Mouse (Mus musculus): ENCODE data around the gene Pim2.
A peak's percentile ranks its signal among the peaks of the same experiment; 100 is the strongest.

Pim2 gene

DNA sequence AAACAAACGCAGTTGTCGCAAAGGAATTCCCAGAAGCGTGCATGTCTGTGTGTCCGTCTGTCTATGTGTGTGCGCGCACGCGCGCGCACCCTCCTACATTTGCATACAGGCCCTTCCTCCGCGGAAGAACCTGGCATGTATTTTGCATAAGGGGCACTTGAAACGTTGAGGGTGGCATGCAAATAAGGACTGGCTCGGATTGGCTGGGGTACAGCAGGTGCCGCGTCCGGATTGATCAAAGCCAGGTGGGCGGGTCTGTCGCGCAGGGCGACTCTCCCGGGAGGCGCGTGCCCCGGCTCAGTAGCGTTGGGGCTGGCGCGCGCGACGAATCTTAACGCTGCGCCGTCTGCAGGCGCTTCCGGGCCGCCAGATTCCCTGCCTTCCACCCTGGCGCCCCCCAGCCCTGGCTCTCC lies at the start of gene Pim2:
TSS of gene Pim2 (plus strand) at position 256 of the 413 bp plus-strand sequence.
- DNase-seq (ENCODE audit: extremely low read depth, low read depth) = peak; percentile 97

DNA sequence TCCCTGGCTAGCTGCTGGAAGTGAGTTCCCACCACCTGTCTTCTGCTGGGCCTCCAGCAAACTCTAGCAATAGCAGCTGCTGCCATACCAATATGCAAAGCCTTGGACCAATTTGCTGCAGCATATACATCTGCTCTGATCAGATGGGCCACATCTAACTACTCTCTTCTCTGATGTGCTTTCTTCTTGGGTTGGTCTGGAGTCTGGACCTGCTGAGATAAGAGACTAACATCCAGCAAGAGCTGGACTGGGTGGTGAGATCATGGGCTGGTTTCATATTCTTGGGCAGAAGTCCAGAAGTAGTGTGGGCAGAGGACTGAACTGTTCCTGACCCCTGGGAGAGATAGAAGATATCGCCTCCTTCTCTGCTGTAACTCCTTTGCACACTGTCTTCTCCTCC lies 40.9 kb upstream of the Pim2 start:
- DNase-seq (ENCODE audit: extremely low read depth, low read depth) = peak; percentile 80

DNA sequence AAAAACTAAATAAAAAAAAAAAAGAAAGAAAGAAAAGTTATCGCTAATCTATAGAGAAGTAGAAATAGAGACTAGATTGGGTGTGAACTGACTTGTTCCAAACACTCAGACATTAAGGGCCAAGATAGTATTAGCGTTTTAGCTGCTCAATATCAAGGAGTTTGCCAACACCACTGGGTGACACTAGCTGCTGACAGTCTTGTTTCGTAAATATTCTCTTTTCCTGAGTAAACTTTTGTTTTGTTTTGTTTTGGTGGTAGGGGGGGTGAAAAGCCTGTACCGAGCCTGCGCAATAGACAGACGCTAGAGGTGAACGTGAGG lies 37.3 kb upstream of the Pim2 start:
- no peak for DNase-seq (ENCODE audit: extremely low read depth, low read depth)

DNA sequence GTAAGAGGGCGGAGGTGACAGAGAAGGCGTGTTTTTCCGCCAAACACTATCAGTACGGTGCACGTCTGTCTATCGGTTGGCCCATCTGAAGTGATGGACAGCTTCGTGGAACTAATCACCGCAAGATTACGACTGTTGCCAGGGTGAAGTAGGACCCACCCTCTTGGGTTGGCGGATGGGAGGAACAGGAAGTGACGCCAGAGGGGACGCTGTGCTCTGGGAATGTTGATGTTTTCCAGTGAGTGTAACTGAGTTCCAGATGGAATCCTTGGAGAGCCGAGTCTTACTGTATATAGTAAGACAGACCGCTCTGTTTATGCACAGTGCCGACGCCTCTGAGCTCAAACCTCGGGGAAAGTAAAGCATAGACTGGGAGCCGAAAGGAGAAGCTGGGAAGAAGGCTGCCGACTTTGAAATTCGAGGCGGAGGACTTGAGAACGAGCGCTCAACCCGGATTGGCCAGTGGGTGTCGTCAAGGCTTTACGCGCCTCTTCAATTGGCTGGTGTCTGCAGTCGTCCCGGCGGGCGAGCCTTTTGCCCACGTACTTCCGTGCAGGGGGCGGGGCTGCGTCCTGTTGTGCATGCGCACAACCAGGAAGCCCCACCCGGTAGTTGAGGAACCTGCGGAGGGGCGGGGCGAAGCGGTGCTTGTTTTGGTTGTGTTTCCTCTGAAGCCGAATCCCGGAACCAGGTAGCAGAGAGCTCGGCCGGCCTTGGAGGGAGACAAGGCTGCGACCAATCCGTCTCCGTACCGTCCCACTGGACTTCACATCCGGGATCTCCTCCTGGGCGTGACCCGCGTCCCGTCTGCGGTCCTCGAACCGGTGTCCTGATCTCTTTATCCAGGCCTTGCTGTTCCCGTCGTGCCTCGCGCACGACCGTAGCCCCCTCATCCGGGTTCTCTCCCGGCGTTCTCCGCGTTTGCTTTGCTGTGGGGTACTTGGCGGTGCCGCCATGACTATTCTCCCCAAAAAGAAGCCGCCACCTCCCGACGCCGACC lies 36.6 kb upstream of the Pim2 start, which contains the start of gene Otud5:
TSS of gene Otud5 (plus strand) at position 202 of the 1,000 bp plus-strand sequence.
- DNase-seq (ENCODE audit: extremely low read depth, low read depth) = peak; percentile 99

DNA sequence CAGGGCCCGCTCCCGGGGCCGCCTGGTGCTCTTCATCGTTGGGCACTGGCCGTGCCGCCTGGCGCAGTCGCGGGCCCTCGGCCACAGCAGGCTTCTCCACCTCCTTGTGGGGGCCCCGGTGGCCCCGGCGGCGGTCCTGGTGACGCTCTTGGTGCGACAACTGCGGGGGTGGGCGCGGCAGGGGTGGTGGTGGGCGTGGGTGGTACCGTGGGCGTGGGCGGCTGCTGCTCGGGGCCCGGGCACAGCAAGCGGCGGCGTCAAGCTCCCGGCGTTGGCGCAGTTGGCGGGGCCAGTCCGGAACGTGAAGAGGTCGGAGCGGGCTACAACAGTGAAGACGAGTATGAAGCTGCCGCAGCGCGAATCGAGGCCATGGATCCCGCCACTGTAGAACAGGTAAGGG lies 35.7 kb upstream of the Pim2 start:
- no peak for DNase-seq (ENCODE audit: extremely low read depth, low read depth)

DNA sequence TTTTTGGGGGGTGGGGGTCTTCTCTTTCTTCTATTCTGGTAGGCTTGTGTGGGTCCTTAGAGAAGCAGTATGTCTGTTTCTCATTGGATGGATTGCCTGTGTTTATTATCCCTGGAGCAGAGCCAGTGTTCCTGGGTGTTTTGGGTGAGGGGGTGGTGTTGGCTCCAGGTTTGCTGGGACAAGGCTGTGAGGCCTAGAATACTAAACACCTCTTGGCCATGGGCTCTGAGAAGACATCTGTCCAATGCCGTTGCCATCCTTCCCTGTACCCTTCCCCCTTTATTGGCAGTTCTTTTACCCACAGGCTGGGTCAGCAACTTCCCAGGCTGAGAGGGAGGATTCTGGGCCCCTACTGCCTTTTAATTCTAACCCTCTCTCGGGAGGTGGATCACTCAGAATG lies 30.2 kb upstream of the Pim2 start:
- no peak for DNase-seq (ENCODE audit: extremely low read depth, low read depth)

DNA sequence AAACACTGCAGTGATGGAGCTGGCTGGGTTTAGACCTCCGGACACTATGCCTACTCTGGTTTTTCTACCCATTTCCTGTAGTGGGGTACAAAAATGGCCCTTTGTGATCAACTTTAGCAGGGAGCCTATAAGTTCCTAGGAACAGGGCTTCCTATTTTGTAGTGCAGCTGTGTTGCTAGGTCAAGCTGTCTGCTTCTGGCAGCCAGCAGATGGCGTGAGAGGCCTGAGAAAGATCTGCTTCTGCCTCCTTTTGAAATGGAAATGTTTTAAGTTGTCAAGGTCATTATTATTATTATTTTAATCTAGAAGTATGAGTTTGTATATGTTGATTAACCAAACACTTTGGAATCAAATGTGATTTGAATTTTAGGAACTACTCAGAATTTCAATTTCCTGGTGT lies 23.5 kb upstream of the Pim2 start:
- no peak for DNase-seq (ENCODE audit: extremely low read depth, low read depth)

DNA sequence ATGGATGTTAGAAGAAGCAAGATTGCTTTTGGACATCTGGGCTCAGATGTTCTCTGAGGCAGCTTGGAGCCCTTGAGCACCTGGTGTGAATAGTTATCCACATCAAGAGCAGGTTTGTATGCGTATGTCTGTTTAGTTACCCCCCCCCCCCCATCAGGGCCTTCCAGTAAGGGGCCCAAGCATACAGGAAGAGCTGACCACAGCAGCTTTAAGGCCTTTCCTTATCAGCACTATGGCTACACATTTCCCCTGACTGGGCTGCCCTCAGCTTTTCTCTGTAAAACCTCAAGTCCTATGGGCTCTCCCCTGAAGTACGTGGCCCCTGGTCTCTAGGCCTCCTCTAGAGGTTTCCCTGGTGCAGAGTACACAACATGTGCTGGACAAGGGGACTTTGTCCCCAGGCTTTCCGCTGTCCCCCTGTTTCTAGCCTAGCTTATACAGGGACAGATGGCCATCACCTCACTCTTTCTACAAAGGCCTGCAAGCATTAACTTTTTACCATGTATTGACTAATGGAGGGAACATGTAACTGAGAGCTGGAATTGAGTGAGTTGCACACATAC lies 18.8 kb upstream of the Pim2 start:
- DNase-seq (ENCODE audit: extremely low read depth, low read depth) = no peak

DNA sequence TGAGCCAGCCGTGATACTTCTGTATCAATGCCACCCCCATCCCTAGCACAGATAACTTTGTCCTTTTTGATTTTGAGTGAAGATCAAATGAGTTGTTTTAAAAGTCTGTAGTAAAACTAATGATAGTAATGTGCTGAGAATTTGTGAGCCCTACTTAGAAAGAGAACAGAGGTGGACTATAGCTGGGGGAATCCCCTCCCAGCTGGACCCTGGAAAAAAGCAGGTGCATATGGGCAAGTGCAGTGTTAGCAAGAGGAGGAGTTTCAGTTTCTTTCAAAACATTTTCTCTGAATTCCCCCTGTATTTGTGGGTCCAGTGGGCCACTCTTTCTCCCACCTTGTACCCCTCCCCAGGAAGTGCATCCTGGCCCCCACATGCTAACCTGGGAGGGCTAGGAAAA lies 14.9 kb upstream of the Pim2 start:
- no peak for DNase-seq (ENCODE audit: extremely low read depth, low read depth)

DNA sequence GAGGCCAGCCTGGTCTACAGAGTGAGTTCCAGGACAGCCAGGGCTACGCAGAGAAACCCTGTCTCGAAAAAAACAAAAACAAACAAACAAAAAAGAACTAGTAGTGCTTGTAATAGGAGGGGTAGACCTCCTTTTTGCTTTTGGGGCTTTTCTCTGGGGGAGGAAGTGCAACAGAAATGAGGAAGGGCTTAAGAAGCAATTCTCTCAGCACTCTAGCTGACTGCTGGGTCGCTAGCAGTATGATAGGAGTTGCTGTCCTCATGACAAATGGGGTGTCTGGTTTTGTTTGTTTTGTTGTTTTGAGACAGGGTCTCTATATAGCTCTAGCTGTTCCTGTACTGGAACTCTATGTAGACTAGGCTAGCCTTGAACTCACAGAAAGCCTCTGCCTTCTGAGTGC lies 13.5 kb upstream of the Pim2 start:
- no peak for DNase-seq (ENCODE audit: extremely low read depth, low read depth)

DNA sequence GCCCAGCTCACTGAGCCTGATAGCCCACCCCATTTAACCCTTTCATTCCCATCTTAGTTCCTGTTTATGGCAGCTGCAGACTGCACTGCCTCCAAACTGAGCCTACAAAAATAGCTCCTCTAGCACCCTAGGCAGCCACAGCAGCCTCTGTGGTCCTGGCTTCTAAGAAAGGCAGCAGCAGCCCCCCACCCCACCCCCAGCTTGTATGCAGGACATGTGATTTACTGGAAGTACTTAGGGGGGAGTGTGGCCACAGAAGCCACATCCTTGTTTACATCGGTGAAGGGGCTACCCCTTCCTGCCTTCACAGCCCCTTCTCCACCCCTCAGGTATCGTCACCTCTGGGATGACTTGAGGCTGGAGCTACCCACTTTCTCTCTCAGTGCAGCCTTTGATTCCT lies 12.7 kb upstream of the Pim2 start:
- DNase-seq (ENCODE audit: extremely low read depth, low read depth) = no peak

DNA sequence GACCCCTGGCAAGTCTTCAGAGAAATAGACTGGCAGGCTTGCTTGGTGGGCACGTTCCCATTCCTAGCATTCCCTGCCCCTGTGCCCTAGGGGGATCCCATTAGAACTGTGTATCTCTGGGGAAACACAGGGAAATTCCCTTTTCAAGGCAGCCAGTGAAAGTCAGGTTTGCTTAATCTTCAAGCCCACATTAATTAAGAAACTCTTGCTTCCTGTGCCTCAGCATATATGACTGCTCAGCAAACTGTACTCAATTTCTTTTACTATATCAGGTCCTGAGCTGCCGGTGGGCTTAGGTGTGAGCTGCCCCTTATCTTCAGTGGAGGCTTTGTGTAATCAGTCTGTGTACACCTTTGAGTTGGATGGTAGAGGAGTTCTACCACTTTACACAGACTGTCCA lies 12.3 kb upstream of the Pim2 start:
- DNase-seq (ENCODE audit: extremely low read depth, low read depth) = no peak

DNA sequence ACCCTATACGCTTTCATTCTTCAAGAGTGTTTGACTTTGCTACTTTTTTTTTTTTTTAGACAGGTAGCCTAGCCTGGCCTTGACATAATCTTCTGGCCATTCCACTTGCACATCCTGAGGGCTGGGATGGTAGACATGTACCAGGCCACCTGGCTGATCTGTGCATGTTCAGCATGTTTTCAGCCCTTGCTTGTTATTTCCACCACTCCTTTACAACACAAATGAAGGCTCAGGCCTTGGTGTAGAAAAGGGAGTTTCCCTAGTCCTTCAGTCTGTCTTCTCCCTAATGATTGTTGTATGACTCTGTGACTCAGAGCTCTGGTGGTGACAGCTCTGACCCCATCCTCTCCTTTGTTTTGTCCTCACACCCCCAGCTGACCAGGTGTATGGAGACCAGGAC lies 10.9 kb upstream of the Pim2 start:
- no peak for DNase-seq (ENCODE audit: extremely low read depth, low read depth)

DNA sequence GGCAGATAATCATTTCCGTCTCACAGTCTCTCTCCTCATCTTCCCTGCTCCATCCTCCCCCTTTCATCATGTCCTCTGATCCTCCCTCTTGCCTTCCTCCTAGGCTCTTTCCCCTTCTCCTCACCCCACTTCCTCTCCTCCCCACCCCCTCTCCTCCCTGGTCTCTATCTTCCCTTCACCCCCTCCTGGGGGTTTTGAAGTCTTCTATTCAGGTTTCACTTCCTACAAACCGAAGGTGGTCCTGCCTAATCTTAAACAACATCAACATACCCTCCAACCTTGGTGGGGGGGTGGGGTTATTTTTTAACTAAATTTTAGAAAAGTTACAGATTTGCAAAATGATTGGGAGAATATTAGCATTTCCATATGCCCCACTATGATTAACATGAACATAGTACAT lies 9.6 kb upstream of the Pim2 start:
- DNase-seq (ENCODE audit: extremely low read depth, low read depth) = no peak

DNA sequence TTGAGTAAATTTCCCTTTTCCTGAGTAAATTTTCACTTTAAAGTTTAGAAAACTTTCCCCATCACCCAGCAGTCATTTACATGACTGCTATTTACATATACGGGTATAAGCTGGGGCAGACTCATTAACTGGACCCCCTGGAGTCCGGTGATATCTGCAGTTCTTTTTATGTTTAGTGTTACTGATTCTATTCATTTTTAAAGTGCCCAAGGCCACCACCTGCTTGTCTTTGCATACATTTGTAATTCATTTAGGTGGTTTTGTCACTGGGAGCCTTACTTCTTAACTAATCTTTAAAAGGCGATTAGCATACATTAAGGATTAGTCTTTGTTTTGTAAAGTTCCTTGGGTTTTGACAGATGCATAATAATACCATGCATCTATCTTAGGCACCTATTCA lies 8.2 kb upstream of the Pim2 start:
- no peak for DNase-seq (ENCODE audit: extremely low read depth, low read depth)

DNA sequence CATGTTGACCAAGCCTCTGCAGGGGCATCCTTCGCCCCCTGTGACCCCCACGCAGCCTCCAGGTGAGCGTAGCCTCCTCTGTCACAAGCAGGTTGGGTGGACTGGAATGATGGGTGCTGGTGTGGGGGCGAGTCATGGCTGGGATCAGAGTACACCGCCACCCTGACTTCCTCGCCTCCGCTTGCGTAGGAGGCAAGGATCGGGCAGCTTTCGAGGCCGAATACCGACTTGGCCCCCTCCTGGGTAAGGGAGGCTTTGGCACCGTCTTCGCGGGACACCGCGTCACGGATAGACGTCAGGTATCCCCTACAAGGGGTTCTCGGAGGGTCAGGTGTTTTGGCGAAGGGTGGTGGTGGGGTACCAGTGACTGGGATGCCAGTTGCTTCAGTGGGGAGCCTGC lies 433 bp downstream of the Pim2 start:
- no peak for DNase-seq (ENCODE audit: extremely low read depth, low read depth)

DNA sequence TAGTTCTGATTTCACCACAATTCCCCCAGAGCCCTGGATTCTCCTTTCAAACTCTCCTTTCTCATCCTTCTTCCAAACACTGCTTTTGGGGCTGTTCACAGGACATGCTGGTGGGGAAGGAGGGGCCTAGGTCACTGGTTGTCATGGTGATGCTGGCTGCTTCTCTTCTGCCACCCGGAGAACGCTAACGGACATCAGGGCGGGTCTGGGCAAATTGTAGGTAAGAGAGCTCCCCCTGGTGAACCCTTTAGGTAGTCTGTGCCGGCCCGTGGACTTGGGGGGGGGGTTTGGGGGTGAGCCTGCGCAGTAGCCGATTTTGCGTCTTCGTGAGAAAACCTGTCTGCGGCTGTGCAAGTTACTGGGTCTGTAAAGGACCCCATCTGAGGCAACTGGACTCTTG lies 1.8 kb downstream of the Pim2 start:
- peak; percentile 69 for DNase-seq (ENCODE audit: extremely low read depth, low read depth)

DNA sequence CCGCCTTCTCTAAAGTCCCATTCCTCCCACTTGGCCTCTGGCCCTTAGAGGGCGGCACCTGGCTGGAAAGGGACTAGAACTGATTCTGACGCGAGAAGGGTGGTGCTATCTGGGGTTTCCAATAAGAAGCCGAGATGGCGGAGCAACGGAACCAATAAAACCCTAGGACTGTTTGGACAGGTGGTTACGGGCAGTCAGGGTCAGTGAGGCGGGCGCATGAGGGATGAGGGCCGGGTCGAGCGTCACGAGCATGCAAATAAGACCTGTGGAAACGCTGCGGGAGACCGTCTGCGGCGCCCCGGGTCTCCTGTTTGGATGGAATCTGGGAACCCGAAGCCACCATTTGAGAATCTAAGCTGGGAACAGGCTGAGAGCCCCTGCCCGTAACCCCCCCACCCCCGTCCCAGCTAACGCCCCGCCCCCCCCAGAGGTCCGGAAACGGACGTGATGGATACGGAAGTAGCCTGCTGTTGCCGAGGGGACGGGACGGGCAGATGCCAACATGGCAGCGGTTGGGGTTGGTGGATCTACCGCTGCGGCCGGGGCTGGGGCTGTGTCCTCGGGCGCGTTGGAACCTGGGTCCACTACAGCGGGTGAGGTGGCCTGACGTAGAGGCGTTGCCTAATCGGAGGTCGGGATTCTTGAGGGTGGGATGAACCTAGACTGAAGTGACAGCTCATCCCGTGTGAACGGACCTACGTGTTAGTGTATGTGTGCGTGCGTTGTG lies 5.9 kb downstream of the Pim2 start, which contains the start of gene Slc35a2:
TSS of gene Slc35a2 (plus strand) at position 188 of the 727 bp plus-strand sequence.
- DNase-seq (ENCODE audit: extremely low read depth, low read depth) = peak; percentile 84

DNA sequence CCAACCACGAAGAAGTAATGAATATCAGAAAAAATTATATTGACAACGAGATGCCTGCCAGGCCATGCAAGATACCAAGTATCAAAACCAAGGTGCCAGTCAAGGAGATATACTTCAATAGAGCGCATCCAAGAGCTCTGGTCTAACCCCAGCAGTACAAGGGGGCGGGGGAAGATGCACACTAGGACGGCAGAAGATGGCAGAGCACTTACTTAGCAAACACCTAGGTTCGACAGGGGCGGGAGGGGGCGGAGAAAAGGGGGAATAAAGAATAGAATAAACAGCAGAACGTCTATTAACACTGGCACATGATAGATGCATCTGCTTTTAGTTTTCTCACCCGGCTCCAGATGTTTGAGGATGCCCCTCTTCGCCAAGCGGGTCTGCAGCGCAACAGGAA lies 20.1 kb downstream of the Pim2 start:
- DNase-seq (ENCODE audit: extremely low read depth, low read depth) = no peak

DNA sequence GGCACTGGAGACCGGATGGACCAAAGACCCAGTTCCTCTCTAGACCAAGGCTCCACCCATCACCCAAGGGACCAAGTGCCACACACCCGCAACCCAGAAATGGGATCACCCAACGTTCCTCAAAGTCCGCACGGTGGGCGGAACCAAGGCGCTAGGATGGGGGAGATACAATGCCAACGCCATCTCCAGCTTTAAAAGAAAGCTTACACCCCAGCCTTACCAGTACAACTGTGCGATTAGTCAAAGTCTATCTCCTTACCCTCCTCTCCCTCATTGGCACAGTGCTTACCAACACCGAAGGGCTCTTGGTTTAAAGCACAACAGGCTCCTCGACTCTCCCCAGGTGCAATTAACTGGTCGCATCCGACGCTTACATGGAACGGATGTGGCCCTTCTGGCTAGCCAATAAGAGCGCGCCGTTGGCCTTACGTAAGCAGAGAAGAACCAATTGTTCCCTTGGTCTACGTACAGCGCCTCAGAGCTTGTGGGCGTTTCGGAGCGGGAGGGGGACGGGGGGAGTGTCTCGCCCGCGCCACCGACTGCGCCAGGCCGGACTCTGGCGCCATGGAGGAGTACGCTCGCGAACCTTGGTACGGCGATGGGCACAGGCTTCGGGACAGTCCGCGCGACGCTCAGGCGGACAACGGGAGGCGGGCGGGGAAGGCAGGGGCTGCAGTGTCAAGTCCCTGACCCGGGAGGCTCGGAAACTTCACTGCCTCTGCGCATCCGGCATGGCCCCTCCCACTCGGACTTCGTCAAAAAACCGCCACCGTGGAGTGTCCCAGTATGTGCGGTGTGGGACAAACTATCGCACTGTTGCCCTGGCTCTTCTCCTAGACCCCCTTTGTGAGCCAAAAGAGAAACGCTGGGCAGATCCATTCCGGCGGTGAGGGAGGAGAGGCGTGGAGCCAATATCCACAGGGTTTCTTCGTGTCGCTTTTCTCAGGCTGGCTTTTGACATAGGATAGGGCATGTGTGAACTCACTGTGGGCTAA lies 21.1 kb downstream of the Pim2 start, which contains the start of the genes Pqbp1 and Timm17b:
TSS of gene Pqbp1 (minus strand) at position 390 of the 995 bp plus-strand sequence.
TSS of gene Timm17b (plus strand) at position 478 of the 995 bp plus-strand sequence.
- DNase-seq (ENCODE audit: extremely low read depth, low read depth) = peak; percentile 97

DNA sequence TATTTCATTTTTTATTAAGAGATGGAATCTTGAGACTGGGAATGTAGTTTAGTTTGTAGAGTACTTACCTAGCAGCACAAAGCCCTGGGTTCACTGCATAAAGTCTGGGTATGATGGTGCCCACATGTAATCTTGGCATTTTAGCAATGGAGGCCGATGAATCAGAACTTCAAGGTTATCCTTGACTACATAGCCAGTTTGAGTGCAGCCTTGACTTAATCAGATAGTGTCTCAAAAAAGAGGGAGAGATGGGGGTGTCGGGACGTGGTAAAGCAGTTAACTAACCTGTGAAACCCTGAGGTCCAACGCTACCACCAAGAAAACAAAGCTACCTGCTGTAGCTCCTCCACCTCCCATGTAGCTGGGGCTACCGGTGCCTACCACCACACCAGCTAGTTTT lies 26.4 kb downstream of the Pim2 start:
- DNase-seq (ENCODE audit: extremely low read depth, low read depth) = no peak
